Mouse (Mus musculus): Measurements from ENCODE around the gene Otulin. TPM values are rescaled to one million over a fixed set of nuclear protein-coding genes. Genes with fewer than 3 reads are reported as not detected.
A peak's percentile ranks its signal among the peaks of the same experiment; 100 is the strongest.

The Otulin gene
- total and polyA plus RNA-seq, 2 experiments from 2014 or later, result 15.9 to 25.4 TPM

DNA sequence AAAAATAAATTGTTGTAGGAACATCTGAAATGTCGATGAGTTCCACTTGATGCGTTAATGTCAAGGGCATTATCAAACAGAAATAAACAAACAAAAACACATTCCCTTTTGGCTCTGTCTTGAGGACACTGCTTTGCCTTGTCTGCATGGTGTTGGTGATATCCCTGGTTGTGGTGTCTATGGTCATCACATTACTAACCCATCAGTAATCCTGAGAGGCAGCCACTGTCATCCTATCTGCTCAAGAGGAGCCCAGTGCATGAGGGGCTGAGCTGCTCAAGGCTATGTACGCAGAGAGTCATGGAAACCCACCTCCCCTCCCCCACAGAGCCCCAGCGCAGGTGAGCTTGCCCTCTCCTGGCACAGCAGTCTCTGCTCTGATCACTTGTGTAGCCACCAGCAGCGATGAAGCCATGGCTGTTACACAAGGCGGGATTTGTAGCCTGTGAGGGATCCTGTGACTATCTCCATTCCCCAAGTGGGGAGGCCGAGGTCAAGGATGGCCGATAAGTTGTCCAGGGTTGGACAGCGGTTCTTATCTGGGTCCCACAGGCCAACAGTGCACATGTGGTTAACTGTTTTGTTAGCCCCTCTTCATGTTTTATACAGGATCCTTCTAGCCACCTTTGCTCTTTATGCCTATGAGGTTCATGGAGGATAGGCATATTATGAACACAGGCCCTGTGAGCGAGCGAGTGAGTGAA, 133.7 kb downstream of the Otulin start:
- no peak overlapping the region for H3K4me3 ChIP-seq (ENCODE audit: low read length)
- H3K4me1 ChIP-seq (ENCODE audit: insufficient read depth, low read length), result peaks cover 28% of the 10 kb centered on the region
- no peak overlapping the region for H3K27ac ChIP-seq
- no peaks in the 10 kb centered on the region for H3K9me3 ChIP-seq (ENCODE audit: low read length)
- no peak for TF ChIP-seq CTCF (IDR thresholded peaks at IDR 0.05; ENCODE audit: low read depth)
- ATAC-seq (peak; percentile 16), DNase-seq (ENCODE audit: low spot score) (no peak)
- H3K4me2 ChIP-seq (ENCODE audit: low read depth, low read length), result no peak overlapping the region
- H3K27me3 ChIP-seq (ENCODE audit: insufficient read depth, low read length), result no peaks in the 10 kb centered on the region
- no peaks in the 10 kb centered on the region for H3K36me3 ChIP-seq (ENCODE audit: insufficient read depth, low read length)
- no peak overlapping the region for H3K9ac ChIP-seq (replicated peaks; ENCODE audit: low read length)
- WGBS, result 60% methylated on average over 11 of the region's 11 CpGs

DNA sequence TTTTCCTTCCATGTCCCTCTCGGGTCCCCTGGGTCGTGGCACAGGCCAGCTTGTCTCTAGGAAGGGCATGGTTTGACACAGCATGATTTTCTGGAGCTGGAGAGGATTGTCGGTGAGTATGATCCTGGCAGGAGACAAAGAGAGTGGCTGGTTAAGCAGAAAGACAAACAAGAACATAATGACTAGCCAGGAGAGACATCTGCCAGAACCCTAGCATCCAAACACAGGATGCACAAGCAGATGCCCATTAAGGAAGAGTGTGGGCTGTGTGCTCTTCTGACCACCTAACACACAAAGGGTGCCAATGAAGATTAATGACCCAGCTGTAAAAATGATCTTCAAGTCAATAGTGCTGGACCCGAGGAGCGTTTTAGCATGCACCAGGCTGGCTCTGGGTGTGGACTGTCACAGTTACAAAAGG, 134.5 kb downstream of the Otulin start:
- H3K27me3 ChIP-seq (ENCODE audit: insufficient read depth, low read length), result no peaks in the 10 kb centered on the region
- WGBS, result 17% methylated on average over 5 of the region's 5 CpGs
- peak overlapping the region; percentile 46; the same call in 1 of the 2 replicates for H3K27ac ChIP-seq
- peak; percentile 48 for DNase-seq (ENCODE audit: low spot score)
- H3K36me3 ChIP-seq (ENCODE audit: insufficient read depth, low read length), result no peaks in the 10 kb centered on the region
- no peak overlapping the region for H3K4me3 ChIP-seq (ENCODE audit: low read length)
- H3K9ac ChIP-seq (replicated peaks; ENCODE audit: low read length), result no peak overlapping the region
- no peaks in the 10 kb centered on the region for H3K9me3 ChIP-seq (ENCODE audit: low read length)
- no peak for TF ChIP-seq CTCF (IDR thresholded peaks at IDR 0.05; ENCODE audit: low read depth)
- peak; percentile 69; the same call in 1 of the 2 replicates for ATAC-seq
- H3K4me1 ChIP-seq (ENCODE audit: insufficient read depth, low read length), result peaks cover 28% of the 10 kb centered on the region
- H3K4me2 ChIP-seq (ENCODE audit: low read depth, low read length), result no peak overlapping the region

DNA sequence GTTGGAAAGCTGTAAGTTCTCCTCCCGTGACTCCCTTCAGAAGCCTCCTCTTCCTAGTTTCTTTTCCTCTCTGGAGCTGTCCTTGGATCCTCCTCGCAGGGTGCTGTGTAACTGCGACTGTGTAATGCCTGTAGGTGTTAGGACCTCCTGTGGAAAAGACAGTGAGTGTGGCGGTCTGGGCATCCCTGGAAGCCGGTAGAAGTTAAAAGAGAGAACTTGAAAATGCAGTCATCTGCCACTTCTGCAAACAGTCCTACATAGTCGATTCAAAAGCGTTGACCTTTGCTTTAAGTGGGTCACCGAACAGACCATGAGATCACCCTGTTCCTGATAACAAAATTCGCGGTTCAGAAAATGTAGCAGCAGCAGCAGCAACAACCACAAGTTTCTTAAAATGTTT, 137.0 kb downstream of the Otulin start:
- Histone ChIP-seq H3K9ac (replicated peaks; ENCODE audit: low read length) (no peak overlapping the region), H3K4me2 (ENCODE audit: low read depth, low read length) (no peak overlapping the region), H3K27ac (no peak overlapping the region), H3K9me3 (ENCODE audit: low read length) (no peaks in the 10 kb centered on the region), H3K4me1 (ENCODE audit: insufficient read depth, low read length) (peaks cover 33% of the 10 kb centered on the region), H3K4me3 (ENCODE audit: low read length) (no peak overlapping the region), H3K36me3 (ENCODE audit: insufficient read depth, low read length) (no peaks in the 10 kb centered on the region), H3K27me3 (ENCODE audit: insufficient read depth, low read length) (no peaks in the 10 kb centered on the region)
- no peak for ATAC-seq
- WGBS, result 40% methylated on average over 10 of the region's 10 CpGs
- no peak for DNase-seq (ENCODE audit: low spot score)
- no peak for TF ChIP-seq CTCF (IDR thresholded peaks at IDR 0.05; ENCODE audit: low read depth)

DNA sequence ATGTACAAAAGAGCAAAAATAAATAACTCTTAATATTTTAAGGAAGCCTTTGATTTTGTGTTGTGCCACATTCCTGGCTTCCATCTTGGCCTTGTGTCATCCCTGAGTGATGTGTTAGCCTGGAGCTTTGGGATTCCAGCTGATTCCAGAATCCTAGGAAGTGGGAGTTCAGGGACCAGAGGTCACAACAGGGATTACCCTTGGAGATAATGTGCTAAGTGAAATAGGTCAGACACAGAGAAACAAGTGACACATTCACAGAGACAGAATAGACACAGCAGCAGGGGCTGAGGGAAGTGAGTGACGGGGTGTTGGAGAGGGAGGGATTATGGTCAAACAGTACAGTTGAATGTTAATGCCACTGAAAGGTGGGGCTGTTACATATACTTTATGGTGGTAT, 137.8 kb downstream of the Otulin start:
- 70% methylated on average over 1 of the region's 1 CpGs for WGBS
- no peaks in the 10 kb centered on the region for H3K36me3 ChIP-seq (ENCODE audit: insufficient read depth, low read length)
- no peak for TF ChIP-seq CTCF (IDR thresholded peaks at IDR 0.05; ENCODE audit: low read depth)

More for the DNA sequence above, 137.8 kb downstream of the Otulin start:
- Histone ChIP-seq H3K4me1 (ENCODE audit: insufficient read depth, low read length) (peaks cover 40% of the 10 kb centered on the region), H3K4me2 (ENCODE audit: low read depth, low read length) (no peak overlapping the region), H3K9me3 (ENCODE audit: low read length) (no peaks in the 10 kb centered on the region), H3K27me3 (ENCODE audit: insufficient read depth, low read length) (no peaks in the 10 kb centered on the region), H3K9ac (replicated peaks; ENCODE audit: low read length) (no peak overlapping the region), H3K4me3 (ENCODE audit: low read length) (no peak overlapping the region), H3K27ac (no peak overlapping the region)
- no peak for ATAC-seq
- DNase-seq (ENCODE audit: low spot score), result no peak

Small RNAs within 50 kb of the gene (microRNA-seq; reads per million reads assigned to microRNA genes)
- gene Mir7117, result 1.4 reads per million in 2 experiments

Other genes with a start within 250 kb of the Otulin start
- gene Ank, start 164.0 kb downstream of the Otulin start, total RNA-seq (2014; rRNA removed), result 28.8 and 31.1 TPM in 2 replicates
- gene Ank, start 164.0 kb downstream of the Otulin start, polyA plus RNA-seq (2015; fragmentation: Nextera tagmentation; extraction: Ambion mirVana), result 18.1 and 19.6 TPM in 2 replicates
- gene Otulinl, start 50.9 kb upstream of the Otulin start, total RNA-seq (2014; rRNA removed), result 5.5 and 11.0 TPM in 2 replicates
- 13.1 and 18.4 TPM in 2 replicates for gene Otulinl, start 50.9 kb upstream of the Otulin start, polyA plus RNA-seq (2015; fragmentation: Nextera tagmentation; extraction: Ambion mirVana)